Mouse (Mus musculus): ENCODE measurements at regions not wholly inside any gene's neighbourhood (a gene's known extent, or its start where the extent isn't known, plus 50 kb on each side); places are given as distances from the start of the nearest gene placed in this dataset.

DNA sequence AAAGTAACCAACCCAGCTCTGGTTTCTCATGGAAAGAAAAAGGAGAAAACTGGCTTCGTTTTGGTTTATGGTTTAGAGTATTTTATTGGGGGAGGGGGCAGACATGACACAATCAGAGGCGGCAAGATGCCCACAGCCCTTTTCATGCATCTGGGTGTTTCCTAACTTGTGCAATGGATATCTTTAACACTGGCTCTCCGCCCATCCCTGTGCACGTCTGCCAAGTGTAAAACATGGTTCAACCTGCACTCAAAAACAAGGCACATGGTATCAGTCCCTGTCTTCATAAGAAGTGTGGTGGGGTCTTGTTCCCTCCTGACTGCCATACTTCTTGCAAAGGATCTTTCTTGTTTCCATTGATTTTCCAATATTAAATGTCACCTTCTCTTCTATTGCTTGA is 310.6 kb downstream of the Wdr11 start:
- DNase-seq: peak in 1 of 2 experiments; percentile 9
- intact Hi-C loops (cut with DNase I): no loop called here
- no peak overlapping the region for H3K27ac ChIP-seq
- H3K9ac ChIP-seq (ENCODE audit: low read depth, low read length): no peak overlapping the region
- TF ChIP-seq CTCF (IDR thresholded peaks at IDR 0.05) (no peak), EP300 (IDR thresholded peaks at IDR 0.05; ENCODE audit: insufficient read depth, low read depth, low read length) (no peak), POLR2A (IDR thresholded peaks at IDR 0.05; ENCODE audit: insufficient read depth, low read depth, low read length) (no peak)
- H3K27me3 ChIP-seq (ENCODE audit: control insufficient read depth, insufficient read depth, low read length): no peaks in the 10 kb centered on the region
- no peaks in the 10 kb centered on the region for H3K4me1 ChIP-seq (ENCODE audit: control insufficient read depth, insufficient read depth, low read length)
- 66% methylated on average over 4 of the region's 4 CpGs for WGBS
- no peaks in the 10 kb centered on the region for H3K79me2 ChIP-seq (replicated peaks; ENCODE audit: control insufficient read depth, insufficient read depth, low read length)
- no peak overlapping the region for H3K4me3 ChIP-seq
- no peaks in the 10 kb centered on the region for H3K36me3 ChIP-seq (ENCODE audit: control insufficient read depth, insufficient read depth, low read length)

- Histone ChIP-seq H3K9ac (ENCODE audit: low read depth, low read length) (no peak overlapping the region), H3K79me2 (replicated peaks; ENCODE audit: control insufficient read depth, insufficient read depth, low read length) (no peaks in the 10 kb centered on the region), H3K27ac (no peak overlapping the region), H3K4me3 (no peak overlapping the region), H3K27me3 (ENCODE audit: control insufficient read depth, insufficient read depth, low read length) (no peaks in the 10 kb centered on the region), H3K36me3 (ENCODE audit: control insufficient read depth, insufficient read depth, low read length) (no peaks in the 10 kb centered on the region), H3K4me1 (ENCODE audit: control insufficient read depth, insufficient read depth, low read length) (no peaks in the 10 kb centered on the region)
- TF ChIP-seq CTCF (IDR thresholded peaks at IDR 0.05): no peak
- no peak for TF ChIP-seq EP300 (IDR thresholded peaks at IDR 0.05; ENCODE audit: insufficient read depth, low read depth, low read length)
- no peak for TF ChIP-seq POLR2A (IDR thresholded peaks at IDR 0.05; ENCODE audit: insufficient read depth, low read depth, low read length)
- DNase-seq: no peak
- WGBS: 65% methylated on average over 5 of the region's 5 CpGs
- intact Hi-C loops (cut with DNase I): no loop called here
Measured at GRCm38 (mm10) chr7:129903126-129903525, 311.5 kb downstream of the Wdr11 start.

DNA sequence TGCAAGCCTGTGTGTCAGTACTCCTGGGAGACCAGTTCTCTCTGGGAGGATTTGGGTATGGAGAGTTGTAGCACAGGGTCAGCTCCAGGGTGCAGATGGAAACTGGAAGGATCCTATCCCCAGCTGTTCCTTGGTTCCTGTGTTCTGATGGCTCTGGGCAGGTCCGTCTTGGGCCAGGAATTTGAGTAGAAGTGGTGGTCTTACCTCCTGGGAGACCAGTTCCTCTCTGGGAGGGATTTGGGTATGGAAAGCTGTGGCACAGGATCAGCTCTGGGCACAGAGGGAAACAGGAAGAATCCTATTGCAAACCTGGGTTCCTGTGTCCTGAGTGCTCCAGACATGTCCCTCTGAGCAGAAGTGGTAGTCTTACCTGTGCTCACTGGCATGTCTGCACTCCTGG is 314.5 kb downstream of the Wdr11 start:
- WGBS: 63% methylated on average over 1 of the region's 1 CpGs
- Histone ChIP-seq H3K9ac (ENCODE audit: low read depth, low read length) (no peak overlapping the region), H3K36me3 (ENCODE audit: control insufficient read depth, insufficient read depth, low read length) (no peaks in the 10 kb centered on the region), H3K27ac (no peak overlapping the region), H3K79me2 (replicated peaks; ENCODE audit: control insufficient read depth, insufficient read depth, low read length) (no peaks in the 10 kb centered on the region), H3K4me1 (ENCODE audit: control insufficient read depth, insufficient read depth, low read length) (no peaks in the 10 kb centered on the region), H3K27me3 (ENCODE audit: control insufficient read depth, insufficient read depth, low read length) (no peaks in the 10 kb centered on the region), H3K4me3 (no peak overlapping the region)
- intact Hi-C loops (cut with DNase I): no loop called here
- no peak for DNase-seq
- TF ChIP-seq CTCF (IDR thresholded peaks at IDR 0.05) (no peak), POLR2A (IDR thresholded peaks at IDR 0.05; ENCODE audit: insufficient read depth, low read depth, low read length) (no peak), EP300 (IDR thresholded peaks at IDR 0.05; ENCODE audit: insufficient read depth, low read depth, low read length) (no peak)

DNA sequence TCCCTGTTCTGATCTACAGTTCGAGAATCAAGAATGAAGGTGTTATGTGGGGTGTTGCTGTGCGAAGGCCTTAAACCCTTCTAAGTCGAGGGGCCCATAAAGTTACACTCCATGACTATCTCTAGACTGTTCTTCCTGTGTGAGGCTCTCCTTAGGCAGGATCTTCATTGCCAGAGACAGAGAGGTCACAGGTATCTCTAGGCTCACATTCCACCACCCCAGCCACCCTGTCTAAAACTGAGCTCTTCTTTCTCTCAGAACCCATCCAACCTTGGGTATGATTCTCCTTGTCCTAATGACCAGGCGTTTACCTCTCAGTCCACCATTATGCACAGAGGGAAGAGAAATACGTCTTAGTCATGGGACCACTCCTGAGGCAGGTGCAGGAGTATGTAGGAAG is 317.2 kb downstream of the Wdr11 start:
- H3K27ac ChIP-seq: no peak overlapping the region
- H3K36me3 ChIP-seq (ENCODE audit: control insufficient read depth, insufficient read depth, low read length): no peaks in the 10 kb centered on the region
- no peak for DNase-seq
- TF ChIP-seq CTCF (IDR thresholded peaks at IDR 0.05) (no peak), EP300 (IDR thresholded peaks at IDR 0.05; ENCODE audit: insufficient read depth, low read depth, low read length) (no peak), POLR2A (IDR thresholded peaks at IDR 0.05; ENCODE audit: insufficient read depth, low read depth, low read length) (no peak)
- H3K79me2 ChIP-seq (replicated peaks; ENCODE audit: control insufficient read depth, insufficient read depth, low read length): no peaks in the 10 kb centered on the region
- intact Hi-C loops (cut with DNase I): no loop called here
- no peak overlapping the region for H3K9ac ChIP-seq (ENCODE audit: low read depth, low read length)
- 82% methylated on average over 5 of the region's 5 CpGs for WGBS
- no peaks in the 10 kb centered on the region for H3K4me1 ChIP-seq (ENCODE audit: control insufficient read depth, insufficient read depth, low read length)
- no peak overlapping the region for H3K4me3 ChIP-seq
- H3K27me3 ChIP-seq (ENCODE audit: control insufficient read depth, insufficient read depth, low read length): no peaks in the 10 kb centered on the region

DNA sequence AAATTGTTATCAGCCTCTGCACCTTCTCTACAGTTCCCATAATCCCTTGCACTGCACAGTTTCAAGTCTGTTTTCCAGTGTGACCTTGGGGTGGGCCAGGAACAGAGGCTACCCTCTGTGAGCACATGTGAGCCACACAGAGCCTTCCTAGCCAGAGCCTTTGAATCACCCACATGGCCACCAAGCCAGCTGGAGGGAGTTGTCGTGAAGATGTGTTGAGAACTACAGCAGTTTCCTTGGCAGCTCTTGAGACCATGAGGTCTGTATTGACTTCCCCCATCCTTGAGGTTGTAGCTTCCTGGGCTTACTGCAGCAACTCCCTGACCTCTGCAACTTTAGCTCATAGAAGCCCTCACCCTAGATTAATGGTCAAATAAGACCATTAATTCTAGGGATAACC is 318.1 kb downstream of the Wdr11 start:
- Histone ChIP-seq H3K4me3 (no peak overlapping the region), H3K27ac (no peak overlapping the region), H3K79me2 (replicated peaks; ENCODE audit: control insufficient read depth, insufficient read depth, low read length) (no peaks in the 10 kb centered on the region), H3K36me3 (ENCODE audit: control insufficient read depth, insufficient read depth, low read length) (no peaks in the 10 kb centered on the region), H3K4me1 (ENCODE audit: control insufficient read depth, insufficient read depth, low read length) (no peaks in the 10 kb centered on the region), H3K27me3 (ENCODE audit: control insufficient read depth, insufficient read depth, low read length) (no peaks in the 10 kb centered on the region), H3K9ac (ENCODE audit: low read depth, low read length) (no peak overlapping the region)
- no peak for TF ChIP-seq EP300 (IDR thresholded peaks at IDR 0.05; ENCODE audit: insufficient read depth, low read depth, low read length)
- no peak for TF ChIP-seq CTCF (IDR thresholded peaks at IDR 0.05)
- no peak for TF ChIP-seq POLR2A (IDR thresholded peaks at IDR 0.05; ENCODE audit: insufficient read depth, low read depth, low read length)
- no peak for DNase-seq
- intact Hi-C loops (cut with DNase I): no loop called here
- 48% methylated on average over 1 of the region's 1 CpGs for WGBS

DNA sequence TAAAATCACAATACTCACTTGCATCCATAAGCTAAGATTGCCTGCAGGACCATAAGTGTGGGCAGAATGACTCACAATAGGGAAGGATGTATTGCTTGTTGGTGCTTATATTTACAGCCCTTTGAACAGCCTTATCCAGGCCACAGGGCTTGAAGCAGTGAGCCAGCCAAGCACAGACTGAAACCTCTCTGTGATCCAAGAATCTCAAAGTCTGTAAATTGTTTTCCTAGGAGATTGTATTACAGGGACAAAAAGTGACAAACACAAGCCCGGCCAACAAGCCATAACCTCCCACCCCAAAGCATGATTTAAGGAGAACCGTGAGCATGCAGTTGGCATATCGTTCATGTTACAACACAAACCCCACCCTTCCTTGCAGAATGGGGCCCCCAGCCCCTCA is 319.2 kb downstream of the Wdr11 start:
- Histone ChIP-seq H3K9ac (ENCODE audit: low read depth, low read length) (no peak overlapping the region), H3K36me3 (ENCODE audit: control insufficient read depth, insufficient read depth, low read length) (no peaks in the 10 kb centered on the region), H3K27me3 (ENCODE audit: control insufficient read depth, insufficient read depth, low read length) (no peaks in the 10 kb centered on the region), H3K4me3 (no peak overlapping the region), H3K79me2 (replicated peaks; ENCODE audit: control insufficient read depth, insufficient read depth, low read length) (no peaks in the 10 kb centered on the region), H3K27ac (no peak overlapping the region), H3K4me1 (ENCODE audit: control insufficient read depth, insufficient read depth, low read length) (no peaks in the 10 kb centered on the region)
- no peak for DNase-seq
- 48% methylated on average over 3 of the region's 3 CpGs for WGBS
- intact Hi-C loops (cut with DNase I): no loop called here
- TF ChIP-seq POLR2A (IDR thresholded peaks at IDR 0.05; ENCODE audit: insufficient read depth, low read depth, low read length): no peak
- no peak for TF ChIP-seq CTCF (IDR thresholded peaks at IDR 0.05)
- no peak for TF ChIP-seq EP300 (IDR thresholded peaks at IDR 0.05; ENCODE audit: insufficient read depth, low read depth, low read length)

Measured in heart, adult 2 months (tissue).